Mouse (Mus musculus): ENCODE data around the gene Iyd.

Iyd gene

GRCm38 (mm10) chr10:3549384-3549783 is 9.3 kb downstream of the Iyd start:
- no peak for DNase-seq (ENCODE audit: low spot score in 2 of 2)

- no peak for DNase-seq (ENCODE audit: low spot score in 2 of 2)
Measured at GRCm38 (mm10) chr10:3555128-3555527, 15.1 kb downstream of the Iyd start.

- no peak for DNase-seq (ENCODE audit: low spot score in 2 of 2)
Measured at GRCm38 (mm10) chr10:3556538-3556937, 16.5 kb downstream of the Iyd start.

GRCm38 (mm10) chr10:3559136-3559535 is 19.1 kb downstream of the Iyd start:
- DNase-seq (ENCODE audit: low spot score in 2 of 2): no peak

- no peak for DNase-seq (ENCODE audit: low spot score in 2 of 2)
Measured at GRCm38 (mm10) chr10:3562165-3562564, 22.1 kb downstream of the Iyd start.

- DNase-seq (ENCODE audit: low spot score in 2 of 2): no peak
Measured at GRCm38 (mm10) chr10:3565126-3565525, 25.1 kb downstream of the Iyd start.

GRCm38 (mm10) chr10:3567821-3568220 is 27.8 kb downstream of the Iyd start:
- DNase-seq (ENCODE audit: low spot score in 2 of 2): no peak

GRCm38 (mm10) chr10:3572723-3573649 is 32.9 kb downstream of the Iyd start:
- DNase-seq (ENCODE audit: low spot score in 2 of 2): peak in 1 of 2 experiments; percentile 38

GRCm38 (mm10) chr10:3573905-3574500 is 34.0 kb downstream of the Iyd start:
- DNase-seq (ENCODE audit: low spot score in 2 of 2): peak in 1 of 2 experiments; percentile 14

- no peak for DNase-seq (ENCODE audit: low spot score in 2 of 2)
Measured at GRCm38 (mm10) chr10:3590632-3591031, 50.6 kb downstream of the Iyd start.

GRCm38 (mm10) chr10:3591790-3592189 is 51.8 kb downstream of the Iyd start:
- no peak for DNase-seq (ENCODE audit: low spot score in 2 of 2)

- DNase-seq (ENCODE audit: low spot score in 2 of 2): no peak
Measured at GRCm38 (mm10) chr10:3596697-3597096, 56.7 kb downstream of the Iyd start.

GRCm38 (mm10) chr10:3597760-3598159 is 57.7 kb downstream of the Iyd start:
- no peak for DNase-seq (ENCODE audit: low spot score in 2 of 2)
